Mouse (Mus musculus): ENCODE data around the gene Tbrg4. TPM values are rescaled to one million over a fixed set of nuclear protein-coding genes. Genes with fewer than 3 reads are reported as not detected.

The Tbrg4 gene
- polyA plus RNA-seq, 1 experiment from 2014 or later: 23.5 TPM

GRCm38 (mm10) chr11:6601649-6602480 lies 24.0 kb downstream of the Tbrg4 start:
- Histone ChIP-seq H3K4me3 (ENCODE audit: low read depth, low read length) (no peak overlapping the region), H3K27me3 (ENCODE audit: insufficient read depth, low read length) (peaks cover 37% of the 10 kb centered on the region), H3K27ac (ENCODE audit: low read depth) (no peak overlapping the region), H3K36me3 (replicated peaks; ENCODE audit: insufficient read depth, low read length) (peaks cover 18% of the 10 kb centered on the region), H3K4me1 (ENCODE audit: insufficient read depth) (peaks cover 9% of the 10 kb centered on the region; the same call in 1 of the 2 replicates), H3K9ac (replicated peaks) (no peak overlapping the region), H3K9me3 (ENCODE audit: low read length) (no peaks in the 10 kb centered on the region), H3K4me2 (ENCODE audit: low read depth, low read length) (no peak overlapping the region)
- no peak for DNase-seq
- 60% methylated on average over 20 of the region's 20 CpGs for WGBS (ENCODE audit: insufficient replicate concordance)
- no peak for ATAC-seq
- TF ChIP-seq EP300 (IDR thresholded peaks at IDR 0.05; ENCODE audit: low read depth) (no peak), CTCF (IDR thresholded peaks at IDR 0.05; ENCODE audit: low read depth) (no peak)

- Histone ChIP-seq H3K27ac (ENCODE audit: low read depth) (no peak overlapping the region), H3K27me3 (ENCODE audit: insufficient read depth, low read length) (peaks cover 23% of the 10 kb centered on the region), H3K36me3 (replicated peaks; ENCODE audit: insufficient read depth, low read length) (peaks cover 32% of the 10 kb centered on the region), H3K4me3 (ENCODE audit: low read depth, low read length) (no peak overlapping the region), H3K4me2 (ENCODE audit: low read depth, low read length) (no peak overlapping the region), H3K9me3 (ENCODE audit: low read length) (no peaks in the 10 kb centered on the region), H3K9ac (replicated peaks) (no peak overlapping the region), H3K4me1 (ENCODE audit: insufficient read depth) (peaks cover 3% of the 10 kb centered on the region; the same call in 1 of the 2 replicates)
- TF ChIP-seq CTCF (IDR thresholded peaks at IDR 0.05; ENCODE audit: low read depth) (no peak), EP300 (IDR thresholded peaks at IDR 0.05; ENCODE audit: low read depth) (no peak)
- 73% methylated on average over 8 of the region's 8 CpGs for WGBS (ENCODE audit: insufficient replicate concordance)
- ATAC-seq (no peak), DNase-seq (no peak)
Measured at GRCm38 (mm10) chr11:6600284-6600944, 25.5 kb downstream of the Tbrg4 start.

- 68% methylated on average over 6 of the region's 6 CpGs for WGBS (ENCODE audit: insufficient replicate concordance)
- Histone ChIP-seq H3K27ac (ENCODE audit: low read depth) (no peak overlapping the region), H3K4me2 (ENCODE audit: low read depth, low read length) (peak overlapping the region; percentile 16; the same call in 1 of the 2 replicates)
Measured at GRCm38 (mm10) chr11:6599831-6600230, 26.0 kb downstream of the Tbrg4 start.

GRCm38 (mm10) chr11:6599011-6599681 lies 26.7 kb downstream of the Tbrg4 start:
- no peak overlapping the region for H3K27ac ChIP-seq (ENCODE audit: low read depth)
- H3K9me3 ChIP-seq (ENCODE audit: low read length): no peaks in the 10 kb centered on the region
- peak; percentile 58 for ATAC-seq
- peaks cover 10% of the 10 kb centered on the region; the same call in 1 of the 2 replicates for H3K27me3 ChIP-seq (ENCODE audit: insufficient read depth, low read length)
- no peak for TF ChIP-seq EP300 (IDR thresholded peaks at IDR 0.05; ENCODE audit: low read depth)
- TF ChIP-seq CTCF (IDR thresholded peaks at IDR 0.05; ENCODE audit: low read depth): no peak
- peaks cover 45% of the 10 kb centered on the region for H3K36me3 ChIP-seq (replicated peaks; ENCODE audit: insufficient read depth, low read length)
- 52% methylated on average over 27 of the region's 27 CpGs for WGBS (ENCODE audit: insufficient replicate concordance)
- no peak overlapping the region for H3K4me3 ChIP-seq (ENCODE audit: low read depth, low read length)
- DNase-seq: peak; percentile 25
- H3K9ac ChIP-seq (replicated peaks): no peak overlapping the region
- H3K4me1 ChIP-seq (ENCODE audit: insufficient read depth): no peaks in the 10 kb centered on the region; the same call in 1 of the 2 replicates
- H3K4me2 ChIP-seq (ENCODE audit: low read depth, low read length): peak overlapping the region; percentile 16; the same call in 1 of the 2 replicates

More at GRCm38 (mm10) chr11:6599831-6600230, 26.0 kb downstream of the Tbrg4 start:
- TF ChIP-seq EP300 (IDR thresholded peaks at IDR 0.05; ENCODE audit: low read depth): no peak
- TF ChIP-seq CTCF (IDR thresholded peaks at IDR 0.05; ENCODE audit: low read depth): no peak
- DNase-seq (no peak), ATAC-seq (no peak)
- Histone ChIP-seq H3K9me3 (ENCODE audit: low read length) (no peaks in the 10 kb centered on the region), H3K4me1 (ENCODE audit: insufficient read depth) (no peaks in the 10 kb centered on the region; the same call in 1 of the 2 replicates), H3K36me3 (replicated peaks; ENCODE audit: insufficient read depth, low read length) (peaks cover 38% of the 10 kb centered on the region), H3K27me3 (ENCODE audit: insufficient read depth, low read length) (peaks cover 17% of the 10 kb centered on the region), H3K4me3 (ENCODE audit: low read depth, low read length) (no peak overlapping the region), H3K9ac (replicated peaks) (no peak overlapping the region)

GRCm38 (mm10) chr11:6598191-6598889 lies 27.5 kb downstream of the Tbrg4 start:
- ATAC-seq: no peak
- 68% methylated on average over 19 of the region's 19 CpGs for WGBS (ENCODE audit: insufficient replicate concordance)

More at GRCm38 (mm10) chr11:6598191-6598889, 27.5 kb downstream of the Tbrg4 start:
- H3K27ac ChIP-seq (ENCODE audit: low read depth): no peak overlapping the region
- no peak for DNase-seq
- no peak overlapping the region for H3K9ac ChIP-seq (replicated peaks)
- peaks cover 53% of the 10 kb centered on the region for H3K36me3 ChIP-seq (replicated peaks; ENCODE audit: insufficient read depth, low read length)
- TF ChIP-seq EP300 (IDR thresholded peaks at IDR 0.05; ENCODE audit: low read depth) (no peak), CTCF (IDR thresholded peaks at IDR 0.05; ENCODE audit: low read depth) (no peak)
- H3K4me1 ChIP-seq (ENCODE audit: insufficient read depth): no peaks in the 10 kb centered on the region; the same call in 1 of the 2 replicates
- no peak overlapping the region for H3K4me3 ChIP-seq (ENCODE audit: low read depth, low read length)
- no peaks in the 10 kb centered on the region for H3K9me3 ChIP-seq (ENCODE audit: low read length)
- H3K27me3 ChIP-seq (ENCODE audit: insufficient read depth, low read length): 0 out of 2 replicates have a peak, but pooled peaks cover 3% of the 10 kb centered on the region
- H3K4me2 ChIP-seq (ENCODE audit: low read depth, low read length): no peak overlapping the region; the same call in 1 of the 2 replicates

Data from liver, postnatal 0 days (tissue).